Mouse (Mus musculus): Measurements from ENCODE around the gene Zmiz1. TPM values are rescaled to one million over a fixed set of nuclear protein-coding genes. Genes with fewer than 3 reads are reported as not detected.

Zmiz1 gene
- polyA plus RNA-seq, 1 experiment from 2014 or later = 70.0 TPM

DNA sequence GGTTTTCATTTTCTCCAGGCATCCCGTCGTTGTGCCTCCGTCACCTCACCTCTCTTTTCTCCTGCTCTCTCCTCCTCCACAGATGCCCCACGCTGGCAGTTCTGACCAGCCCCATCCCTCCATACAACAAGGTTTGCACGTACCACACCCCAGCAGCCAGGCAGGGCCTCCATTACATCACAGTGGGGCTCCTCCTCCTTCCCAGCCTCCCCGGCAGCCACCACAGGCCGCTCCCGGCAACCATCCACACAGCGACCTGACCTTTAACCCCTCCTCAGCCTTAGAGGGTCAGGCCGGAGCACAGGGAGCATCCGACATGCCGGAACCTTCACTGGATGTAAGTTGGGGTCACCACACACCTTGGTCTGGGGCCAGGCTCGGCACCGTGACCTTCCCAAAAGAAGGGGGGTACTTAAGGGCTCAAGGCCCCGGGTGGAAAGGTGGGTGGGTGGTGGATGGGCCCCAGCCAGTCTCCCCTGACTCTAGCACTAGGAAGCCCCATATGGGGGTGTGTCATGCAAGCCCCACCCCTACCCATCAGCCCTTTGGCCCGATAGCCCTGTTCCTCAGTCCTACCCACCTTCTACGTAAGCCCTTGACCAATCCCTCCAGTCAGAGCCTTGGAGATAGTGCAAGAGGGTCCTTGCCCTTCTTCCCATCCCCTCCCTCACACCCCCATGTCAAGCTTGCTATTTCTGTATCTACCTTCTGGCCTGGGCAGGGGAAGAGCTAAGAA, 202.4 kb downstream of the Zmiz1 start:
- Histone ChIP-seq H3K36me3 (replicated peaks; ENCODE audit: control insufficient read depth, insufficient read depth) (peaks cover 100% of the 10 kb centered on the region), H3K4me2 (replicated peaks) (no peak overlapping the region), H3K4me1 (replicated peaks; ENCODE audit: control insufficient read depth, insufficient read depth, low read length) (no peaks in the 10 kb centered on the region), H3K27ac (peak overlapping the region; percentile 4; the same call in 1 of the 2 replicates), H3K9ac (no peak overlapping the region), H3K4me3 (replicated peaks; ENCODE audit: low read length) (no peak overlapping the region), H3K27me3 (ENCODE audit: control insufficient read depth, insufficient read depth, low read length) (no peaks in the 10 kb centered on the region), H3K9me3 (ENCODE audit: control insufficient read depth, low read length) (no peaks in the 10 kb centered on the region)
- WGBS = 67% methylated on average over 17 of the region's 17 CpGs
- DNase-seq (ENCODE audit: low spot score) (no peak), ATAC-seq (ENCODE audit: low FRiP score) (no peak)

DNA sequence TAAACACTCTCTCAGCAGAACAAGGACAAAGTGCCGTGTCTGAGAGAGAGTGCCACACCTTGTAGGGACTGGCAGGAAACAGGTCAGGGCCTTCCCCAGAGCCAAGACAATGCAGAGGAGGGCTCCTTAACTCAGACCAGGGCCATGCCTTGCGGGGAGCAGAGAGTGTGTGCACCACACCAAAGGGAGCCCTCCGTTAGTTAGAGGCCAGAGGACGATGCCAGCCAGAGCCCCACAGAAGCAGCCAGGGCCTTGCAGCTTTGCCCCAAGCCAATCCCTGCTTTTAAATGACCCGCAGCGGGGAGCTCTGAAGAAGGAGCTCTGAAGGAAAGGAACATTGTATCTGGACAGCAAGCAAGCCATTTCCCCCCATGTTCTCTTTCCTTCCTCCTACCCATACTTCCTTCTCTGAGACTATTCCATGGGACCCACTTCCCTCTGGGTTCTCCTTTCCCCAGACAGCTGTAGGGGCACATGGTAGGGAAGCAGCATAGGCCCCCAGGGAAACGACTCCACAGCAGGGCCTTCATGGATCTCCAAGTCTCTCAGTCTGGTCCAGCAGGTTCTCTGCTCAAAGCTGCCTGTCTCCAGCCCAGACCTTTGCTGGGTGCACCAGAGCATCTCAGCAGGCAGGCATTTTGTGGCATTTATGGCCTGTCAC, 204.8 kb downstream of the Zmiz1 start:
- WGBS = 81% methylated on average over 7 of the region's 7 CpGs
- Histone ChIP-seq H3K4me1 (replicated peaks; ENCODE audit: control insufficient read depth, insufficient read depth, low read length) (no peaks in the 10 kb centered on the region), H3K9me3 (ENCODE audit: control insufficient read depth, low read length) (no peaks in the 10 kb centered on the region), H3K27me3 (ENCODE audit: control insufficient read depth, insufficient read depth, low read length) (no peaks in the 10 kb centered on the region), H3K27ac (peak overlapping the region; percentile 12; the same call in 1 of the 2 replicates), H3K4me2 (replicated peaks) (no peak overlapping the region), H3K4me3 (replicated peaks; ENCODE audit: low read length) (no peak overlapping the region), H3K9ac (no peak overlapping the region), H3K36me3 (replicated peaks; ENCODE audit: control insufficient read depth, insufficient read depth) (peaks cover 86% of the 10 kb centered on the region)
- DNase-seq (ENCODE audit: low spot score) (no peak), ATAC-seq (ENCODE audit: low FRiP score) (no peak)

DNA sequence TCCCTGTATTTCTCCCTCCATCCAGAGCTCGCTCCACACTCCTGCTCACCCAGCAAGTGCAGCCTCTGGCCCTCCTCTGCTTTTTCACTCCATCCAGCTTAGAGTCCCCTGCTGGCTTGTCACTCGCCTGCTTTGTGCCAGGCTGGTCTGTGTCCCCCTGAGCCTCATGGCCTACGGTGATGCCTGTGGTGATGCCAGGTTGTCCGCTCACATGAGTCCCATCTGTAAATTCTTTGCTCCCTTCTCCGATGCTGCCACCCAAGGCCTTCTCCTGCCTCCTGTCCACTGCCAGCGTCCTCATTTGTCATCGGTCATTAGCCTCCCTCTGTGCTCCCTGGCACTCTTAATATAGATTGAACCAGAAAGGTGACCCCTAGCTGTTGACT, 205.3 kb downstream of the Zmiz1 start:
- ATAC-seq (ENCODE audit: low FRiP score) = no peak

DNA sequence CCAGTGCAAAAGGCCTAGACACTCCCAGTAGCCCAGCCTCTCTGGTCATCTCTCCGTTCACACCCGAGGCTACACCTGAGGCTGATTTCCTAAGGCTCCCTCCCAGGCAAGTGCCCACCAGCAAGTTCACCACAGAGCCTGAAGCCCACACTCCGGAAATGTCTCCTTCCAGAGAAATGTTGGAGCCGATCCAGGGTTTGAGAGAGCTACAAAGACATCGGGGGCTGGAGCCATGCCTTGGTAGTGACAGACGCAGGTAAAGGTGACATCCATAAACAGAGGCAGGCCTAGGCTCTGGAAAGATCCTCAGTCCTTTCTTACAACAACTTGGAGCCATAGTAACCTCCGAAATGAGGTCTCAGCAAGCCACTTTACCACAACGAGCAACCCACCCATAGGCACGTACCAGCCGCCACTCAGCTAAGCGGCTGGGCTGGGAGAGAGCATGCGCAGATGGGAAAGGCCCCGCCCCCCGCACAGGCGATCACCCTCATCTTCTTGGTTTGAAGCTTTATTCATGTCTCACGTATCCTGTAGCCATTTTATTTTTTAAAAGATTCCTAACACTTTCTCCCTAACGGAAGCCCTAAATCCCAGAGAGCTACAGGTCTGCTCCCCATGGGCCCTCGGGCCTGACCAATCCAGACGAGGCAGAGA, 206.5 kb downstream of the Zmiz1 start:
- H3K27ac ChIP-seq = peak overlapping the region; percentile 12
- no peaks in the 10 kb centered on the region for H3K9me3 ChIP-seq (ENCODE audit: control insufficient read depth, low read length)
- no peaks in the 10 kb centered on the region for H3K4me1 ChIP-seq (replicated peaks; ENCODE audit: control insufficient read depth, insufficient read depth, low read length)
- peaks cover 70% of the 10 kb centered on the region for H3K36me3 ChIP-seq (replicated peaks; ENCODE audit: control insufficient read depth, insufficient read depth)
- 67% methylated on average over 19 of the region's 19 CpGs for WGBS
- H3K4me3 ChIP-seq (replicated peaks; ENCODE audit: low read length) = no peak overlapping the region
- no peaks in the 10 kb centered on the region for H3K27me3 ChIP-seq (ENCODE audit: control insufficient read depth, insufficient read depth, low read length)
- no peak for ATAC-seq (ENCODE audit: low FRiP score)
- H3K9ac ChIP-seq = no peak overlapping the region; the same call in 1 of the 2 replicates
- DNase-seq (ENCODE audit: low spot score) = no peak
- H3K4me2 ChIP-seq (replicated peaks) = no peak overlapping the region

More for the DNA sequence above, 205.3 kb downstream of the Zmiz1 start:
- Histone ChIP-seq H3K36me3 (replicated peaks; ENCODE audit: control insufficient read depth, insufficient read depth) (peaks cover 81% of the 10 kb centered on the region), H3K9ac (no peak overlapping the region), H3K4me1 (replicated peaks; ENCODE audit: control insufficient read depth, insufficient read depth, low read length) (no peaks in the 10 kb centered on the region), H3K4me2 (replicated peaks) (no peak overlapping the region), H3K9me3 (ENCODE audit: control insufficient read depth, low read length) (no peaks in the 10 kb centered on the region), H3K27me3 (ENCODE audit: control insufficient read depth, insufficient read depth, low read length) (no peaks in the 10 kb centered on the region), H3K27ac (peak overlapping the region; percentile 12), H3K4me3 (replicated peaks; ENCODE audit: low read length) (no peak overlapping the region)
- DNase-seq (ENCODE audit: low spot score) = no peak
- 41% methylated on average over 7 of the region's 7 CpGs for WGBS

DNA sequence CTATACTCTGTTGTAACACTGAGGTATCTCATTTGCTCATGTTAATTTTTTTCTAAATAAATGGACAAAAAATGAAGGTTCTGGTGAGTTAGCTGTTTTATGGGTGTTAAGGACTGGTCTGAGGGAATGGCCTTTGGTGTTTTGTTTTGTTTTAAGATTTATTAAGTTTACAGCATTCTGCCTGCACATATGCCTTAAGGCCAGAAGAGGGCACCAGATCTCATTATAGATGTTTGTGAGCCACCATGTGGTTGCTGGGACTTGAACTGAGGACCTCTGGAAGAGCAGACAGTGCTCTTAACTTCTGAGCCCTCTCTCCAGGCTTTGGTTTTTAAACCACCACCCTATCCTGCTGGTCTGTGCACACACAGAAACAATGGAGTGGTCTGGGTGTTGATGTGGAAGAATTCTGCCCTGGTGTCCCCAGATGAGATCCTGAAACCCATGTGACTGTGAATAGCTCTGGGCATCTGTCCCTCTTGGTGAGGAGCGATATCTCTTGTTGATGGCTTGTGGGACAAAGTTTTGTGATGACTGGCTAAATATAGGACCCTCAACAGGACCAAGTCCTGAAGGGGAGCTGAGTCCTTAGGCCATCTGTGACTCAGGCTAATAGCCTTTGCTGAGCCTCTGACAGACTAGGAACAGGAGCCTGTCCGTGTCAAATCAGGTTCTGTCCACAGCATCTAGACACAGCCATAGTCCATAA, 207.8 kb downstream of the Zmiz1 start:
- Histone ChIP-seq H3K36me3 (replicated peaks; ENCODE audit: control insufficient read depth, insufficient read depth) (peaks cover 56% of the 10 kb centered on the region), H3K9ac (no peak overlapping the region), H3K27me3 (ENCODE audit: control insufficient read depth, insufficient read depth, low read length) (no peaks in the 10 kb centered on the region), H3K9me3 (ENCODE audit: control insufficient read depth, low read length) (no peaks in the 10 kb centered on the region), H3K4me2 (replicated peaks) (no peak overlapping the region), H3K4me1 (replicated peaks; ENCODE audit: control insufficient read depth, insufficient read depth, low read length) (no peaks in the 10 kb centered on the region), H3K27ac (no peak overlapping the region), H3K4me3 (replicated peaks; ENCODE audit: low read length) (no peak overlapping the region)
- 94% methylated on average over 2 of the region's 2 CpGs for WGBS
- DNase-seq (ENCODE audit: low spot score) (no peak), ATAC-seq (ENCODE audit: low FRiP score) (no peak)

DNA sequence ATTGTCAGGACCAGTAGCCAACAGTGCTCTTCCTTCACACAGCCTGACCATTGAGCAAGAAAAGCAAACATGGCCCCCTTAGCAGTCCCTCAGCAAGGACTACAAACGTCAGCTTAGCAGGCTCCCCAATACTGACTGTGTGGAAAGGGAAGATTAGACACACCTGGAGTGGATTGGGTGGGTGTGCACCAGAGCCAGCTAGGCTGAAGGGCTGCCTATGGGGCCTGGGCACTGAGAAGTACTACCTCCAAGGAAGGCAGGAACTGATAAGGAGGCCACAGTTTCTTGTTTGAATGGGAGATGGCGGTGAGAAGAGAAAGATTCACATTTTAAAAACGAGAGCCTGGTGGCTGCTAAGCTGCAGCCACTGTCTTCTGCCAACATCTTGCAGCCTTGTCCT, 208.6 kb downstream of the Zmiz1 start:
- H3K4me2 ChIP-seq (replicated peaks) = no peak overlapping the region
- H3K4me3 ChIP-seq (replicated peaks; ENCODE audit: low read length) = no peak overlapping the region
- ATAC-seq (ENCODE audit: low FRiP score) (no peak), DNase-seq (ENCODE audit: low spot score) (no peak)
- WGBS = 76% methylated on average over 3 of the region's 3 CpGs
- peaks cover 48% of the 10 kb centered on the region for H3K36me3 ChIP-seq (replicated peaks; ENCODE audit: control insufficient read depth, insufficient read depth)
- no peak overlapping the region for H3K9ac ChIP-seq
- H3K27me3 ChIP-seq (ENCODE audit: control insufficient read depth, insufficient read depth, low read length) = no peaks in the 10 kb centered on the region
- H3K27ac ChIP-seq = no peak overlapping the region
- H3K4me1 ChIP-seq (replicated peaks; ENCODE audit: control insufficient read depth, insufficient read depth, low read length) = no peaks in the 10 kb centered on the region
- H3K9me3 ChIP-seq (ENCODE audit: control insufficient read depth, low read length) = no peaks in the 10 kb centered on the region

DNA sequence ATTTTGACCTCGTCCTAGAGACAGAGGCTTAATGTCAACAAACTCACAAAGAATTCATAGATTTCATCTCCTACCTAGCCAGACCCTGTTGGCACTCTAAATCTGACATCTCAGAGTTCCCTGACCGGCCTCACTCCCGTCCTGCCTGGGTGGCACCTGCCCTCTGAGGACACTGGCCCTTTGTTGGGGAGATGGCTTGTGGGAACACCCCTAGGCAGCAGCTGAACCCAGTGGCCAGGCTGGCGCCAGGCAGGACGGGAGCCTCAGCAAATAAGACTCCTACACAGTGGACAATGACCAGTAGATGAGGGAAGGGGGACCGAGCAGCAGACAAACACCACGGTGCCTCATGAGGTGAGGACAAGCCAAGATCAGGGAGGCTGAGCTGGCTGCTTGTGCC, 220.6 kb downstream of the Zmiz1 start:
- H3K4me3 ChIP-seq (replicated peaks; ENCODE audit: low read length) = no peak overlapping the region
- no peaks in the 10 kb centered on the region for H3K27me3 ChIP-seq (ENCODE audit: control insufficient read depth, insufficient read depth, low read length)
- no peak for DNase-seq (ENCODE audit: low spot score)
- H3K4me2 ChIP-seq (replicated peaks) = no peak overlapping the region
- H3K4me1 ChIP-seq (replicated peaks; ENCODE audit: control insufficient read depth, insufficient read depth, low read length) = no peaks in the 10 kb centered on the region
- H3K9me3 ChIP-seq (ENCODE audit: control insufficient read depth, low read length) = no peaks in the 10 kb centered on the region
- H3K36me3 ChIP-seq (replicated peaks; ENCODE audit: control insufficient read depth, insufficient read depth) = no peaks in the 10 kb centered on the region
- no peak for ATAC-seq (ENCODE audit: low FRiP score)
- 82% methylated on average over 7 of the region's 7 CpGs for WGBS
- no peak overlapping the region for H3K27ac ChIP-seq
- no peak overlapping the region for H3K9ac ChIP-seq

DNA sequence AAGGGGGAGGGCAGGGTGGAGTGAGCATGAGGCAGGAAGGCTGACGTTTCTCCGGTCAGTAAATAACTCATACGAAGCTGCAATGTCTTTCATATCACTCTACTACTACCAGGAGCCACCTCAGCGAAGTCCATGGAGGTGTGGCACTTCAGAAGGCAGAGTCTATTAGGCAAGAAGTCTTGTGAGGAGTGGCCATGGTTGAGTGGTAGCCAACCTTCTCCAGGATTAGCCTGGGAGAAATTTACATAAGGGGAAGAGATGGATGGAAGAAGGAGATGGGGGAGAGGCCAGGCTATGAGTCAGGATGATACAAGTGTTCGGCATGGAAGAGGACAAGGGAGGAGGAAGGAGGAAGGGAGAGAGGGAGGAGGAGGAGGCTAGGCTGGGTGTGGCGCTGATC, 223.0 kb downstream of the Zmiz1 start:
- ATAC-seq (ENCODE audit: low FRiP score) (no peak), DNase-seq (ENCODE audit: low spot score) (no peak)
- Histone ChIP-seq H3K4me2 (replicated peaks) (no peak overlapping the region), H3K9me3 (ENCODE audit: control insufficient read depth, low read length) (no peaks in the 10 kb centered on the region), H3K9ac (no peak overlapping the region), H3K4me1 (replicated peaks; ENCODE audit: control insufficient read depth, insufficient read depth, low read length) (no peaks in the 10 kb centered on the region), H3K4me3 (replicated peaks; ENCODE audit: low read length) (no peak overlapping the region), H3K36me3 (replicated peaks; ENCODE audit: control insufficient read depth, insufficient read depth) (no peaks in the 10 kb centered on the region), H3K27me3 (ENCODE audit: control insufficient read depth, insufficient read depth, low read length) (no peaks in the 10 kb centered on the region), H3K27ac (no peak overlapping the region)
- 81% methylated on average over 6 of the region's 6 CpGs for WGBS
